Mouse (Mus musculus) G1E (cell line): ENCODE results near the gene Gm6096. TPM values are rescaled to one million over a fixed set of nuclear protein-coding genes. Genes with fewer than 3 reads are reported as not detected.

Source experiments
- ATAC-seq: 2 replicates; pipeline ENCODE4 v1.8.0; 2016; ENCODE audit warnings: mild to moderate bottlenecking; ENCODE audit not compliant: insufficient number of reproducible peaks, poor library complexity, low FRiP score, severe bottlenecking; ENCODE audit errors: extremely low read depth
- DNase-seq: peaks from one replicate; pipeline ENCODE4 v3.0.0; 2012; ENCODE audit warnings: low spot score
- H3K27me3 ChIP-seq: 2 replicates; pipeline ENCODE4 v1.6.1; 2012; ENCODE audit warnings: mild to moderate bottlenecking, low read length, inconsistent platforms; ENCODE audit not compliant: insufficient read depth
- H3K36me3 ChIP-seq: replicated peaks from 2 replicates; pipeline ENCODE3; 2012; ENCODE audit warnings: mild to moderate bottlenecking, inconsistent platforms
- H3K4me1 ChIP-seq: 2 replicates; pipeline ENCODE4 v1.6.1; 2012; ENCODE audit warnings: low read depth, low read length, inconsistent platforms, mixed read lengths; ENCODE audit not compliant: insufficient read depth
- H3K4me3 ChIP-seq: 2 replicates; pipeline ENCODE4 v1.5.1; 2012; ENCODE audit warnings: low read depth, mild to moderate bottlenecking, inconsistent platforms, low read length, moderate library complexity, mixed read lengths
- H3K9me3 ChIP-seq: replicated peaks from 2 replicates; pipeline ENCODE4 v1.6.1; 2012; ENCODE audit warnings: inconsistent platforms
- CTCF ChIP-seq: IDR thresholded peaks from 2 replicates; pipeline ENCODE4 v1.5.1; 2012; ENCODE audit warnings: low read depth, low read length, inconsistent platforms, mixed read lengths
- GATA1 ChIP-seq: IDR thresholded peaks from 2 replicates; pipeline ENCODE4 v1.6.1; 2012; ENCODE audit warnings: borderline replicate concordance, low read length, inconsistent platforms, mixed read lengths
- GATA2 ChIP-seq: IDR thresholded peaks from 2 replicates; pipeline ENCODE4 v1.6.1; 2012; ENCODE audit warnings: low read depth, low read length, inconsistent platforms, borderline replicate concordance
- POLR2AphosphoS5 ChIP-seq: IDR thresholded peaks from 2 replicates; pipeline ENCODE4 v1.6.1; 2012; ENCODE audit warnings: low read depth, low read length, inconsistent platforms; ENCODE audit not compliant: insufficient replicate concordance
- TAL1 ChIP-seq: conservative IDR thresholded peaks from 2 replicates; pipeline ENCODE4 v1.6.1; 2012; ENCODE audit warnings: low read depth, low read length, inconsistent platforms, mixed read lengths
- polyA plus RNA-seq: library from polyadenylated mRNA; stranded (reverse); fragments of >175 nt; gene quantifications from 2 replicates; pipeline ENCODE4 v1.2.3, GENCODE M21; 2012
- total RNA-seq, 2 experiments: library from RNA; stranded (forward) in 1 of 2; stranded (reverse) in 1 of 2; fragments of 200-1000 nt in 1 of 2; fragments of >200 nt in 1 of 2; fragmentation: Nextera tagmentation in 1 of 2; gene quantifications; 2 replicates each; pipeline ENCODE4 v1.2.3; 2014 to 2017

The Gm6096 gene
- total and polyA plus RNA-seq, 3 experiments, result not detected

- TF ChIP-seq POLR2AphosphoS5, result no peak
- no peak for TF ChIP-seq GATA1
- TF ChIP-seq CTCF, result no peak
- no peak for TF ChIP-seq GATA2
- no peak for TF ChIP-seq TAL1
- ATAC-seq (no peak), DNase-seq (no peak)
- Histone ChIP-seq H3K36me3 (peaks cover 78% of the 10 kb centered on the region), H3K9me3 (no peaks in the 10 kb centered on the region), H3K27me3 (no peaks in the 10 kb centered on the region), H3K4me1 (peaks cover 3% of the 10 kb centered on the region; the same call in 1 of the 2 replicates), H3K4me3 (no peak overlapping the region)
These were observed 1.2 kb downstream of the Gm6096 start for GRCm38 (mm10) chr7:34252030-34252429.

GRCm38 (mm10) chr7:34255137-34255536 is 4.3 kb downstream of the Gm6096 start:
- peaks cover 3% of the 10 kb centered on the region; the same call in 1 of the 2 replicates for H3K4me1 ChIP-seq
- H3K9me3 ChIP-seq, result no peaks in the 10 kb centered on the region
- peaks cover 80% of the 10 kb centered on the region for H3K36me3 ChIP-seq

DNA sequence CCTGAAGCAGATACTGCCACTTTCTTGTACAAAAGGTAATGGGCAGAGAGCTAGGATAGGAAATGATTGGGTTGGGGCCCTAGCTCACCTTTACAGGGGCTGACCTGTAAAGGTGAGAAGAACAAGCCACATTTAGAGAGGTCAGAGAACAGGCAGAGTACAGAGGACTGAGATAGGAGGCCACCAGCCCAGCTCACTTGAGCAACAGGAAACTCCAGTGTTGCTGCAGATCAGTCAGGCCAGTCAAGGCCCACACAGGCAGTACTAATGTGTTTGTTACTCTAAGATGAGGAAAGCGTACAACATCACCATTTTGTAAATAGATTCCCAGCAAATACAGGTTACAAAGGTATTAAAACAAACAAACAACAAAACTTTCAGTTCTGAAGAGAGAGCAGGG is 5.1 kb downstream of the Gm6096 start:
- Histone ChIP-seq H3K4me3 (no peak overlapping the region), H3K27me3 (no peaks in the 10 kb centered on the region), H3K4me1 (no peaks in the 10 kb centered on the region), H3K9me3 (no peaks in the 10 kb centered on the region), H3K36me3 (peaks cover 80% of the 10 kb centered on the region)
- ATAC-seq (no peak), DNase-seq (no peak)
- TF ChIP-seq GATA2 (no peak), POLR2AphosphoS5 (no peak), TAL1 (no peak), GATA1 (no peak), CTCF (no peak)

More at GRCm38 (mm10) chr7:34255137-34255536, 4.3 kb downstream of the Gm6096 start:
- Histone ChIP-seq H3K4me3 (no peak overlapping the region), H3K27me3 (no peaks in the 10 kb centered on the region)
- TF ChIP-seq CTCF (no peak), TAL1 (no peak), GATA1 (no peak), POLR2AphosphoS5 (no peak), GATA2 (no peak)
- DNase-seq (no peak), ATAC-seq (no peak)

GRCm38 (mm10) chr7:34257279-34257678 is 6.4 kb downstream of the Gm6096 start:
- no peak overlapping the region for H3K4me3 ChIP-seq
- no peaks in the 10 kb centered on the region for H3K9me3 ChIP-seq
- H3K27me3 ChIP-seq, result no peaks in the 10 kb centered on the region
- DNase-seq, result no peak
- H3K36me3 ChIP-seq, result peaks cover 81% of the 10 kb centered on the region
- TF ChIP-seq GATA2 (no peak), POLR2AphosphoS5 (no peak), CTCF (no peak), TAL1 (no peak), GATA1 (no peak)
- H3K4me1 ChIP-seq, result no peaks in the 10 kb centered on the region
- ATAC-seq, result no peak

DNA sequence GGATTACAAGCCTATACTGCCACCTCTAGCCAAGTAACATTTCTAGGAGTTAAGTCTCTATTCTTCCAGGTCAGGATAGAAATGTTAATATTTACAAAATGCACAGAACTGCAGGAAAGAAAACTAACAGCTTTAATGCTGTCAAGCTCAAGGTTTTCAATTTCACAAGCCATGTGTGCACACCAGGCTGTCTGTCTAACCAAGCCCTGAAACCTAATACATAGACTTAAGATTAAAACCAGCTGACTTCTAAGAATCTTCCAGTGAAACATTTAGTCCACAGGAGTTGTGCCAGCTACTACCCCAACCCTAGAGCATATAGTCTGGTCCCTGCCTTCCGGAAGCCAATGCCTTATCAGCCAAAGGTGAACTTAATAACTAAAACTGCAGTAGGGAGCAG is 7.6 kb downstream of the Gm6096 start:
- H3K36me3 ChIP-seq, result peaks cover 88% of the 10 kb centered on the region
- no peak overlapping the region for H3K4me3 ChIP-seq
- no peaks in the 10 kb centered on the region for H3K27me3 ChIP-seq
- no peak for ATAC-seq
- DNase-seq, result no peak
- no peaks in the 10 kb centered on the region for H3K4me1 ChIP-seq
- TF ChIP-seq CTCF (no peak), GATA2 (no peak), GATA1 (no peak), POLR2AphosphoS5 (no peak), TAL1 (no peak)
- H3K9me3 ChIP-seq, result no peaks in the 10 kb centered on the region

- H3K4me1 ChIP-seq, result peaks cover 2% of the 10 kb centered on the region; the same call in 1 of the 2 replicates
- no peaks in the 10 kb centered on the region for H3K9me3 ChIP-seq
- no peak for TF ChIP-seq POLR2AphosphoS5
- TF ChIP-seq CTCF, result no peak
- TF ChIP-seq GATA1, result no peak
- no peak overlapping the region for H3K4me3 ChIP-seq
- no peaks in the 10 kb centered on the region for H3K27me3 ChIP-seq
- DNase-seq (no peak), ATAC-seq (no peak)
- peaks cover 75% of the 10 kb centered on the region for H3K36me3 ChIP-seq
These were observed 12.6 kb downstream of the Gm6096 start for GRCm38 (mm10) chr7:34263437-34263836.

GRCm38 (mm10) chr7:34265876-34266346 is 15.1 kb downstream of the Gm6096 start:
- ATAC-seq (no peak), DNase-seq (no peak)
- H3K4me3 ChIP-seq, result no peak overlapping the region

More at GRCm38 (mm10) chr7:34265876-34266346, 15.1 kb downstream of the Gm6096 start:
- TF ChIP-seq POLR2AphosphoS5 (no peak), TAL1 (no peak), GATA2 (no peak)
- peaks cover 58% of the 10 kb centered on the region for H3K36me3 ChIP-seq
- no peaks in the 10 kb centered on the region for H3K9me3 ChIP-seq
- H3K4me1 ChIP-seq, result peaks cover 2% of the 10 kb centered on the region; the same call in 1 of the 2 replicates
- H3K27me3 ChIP-seq, result no peaks in the 10 kb centered on the region
